Mouse (Mus musculus) heart, postnatal 0 days (tissue): Measurements from ENCODE around the gene St8sia1. TPM values are rescaled to one million over a fixed set of nuclear protein-coding genes. Genes with fewer than 3 reads are reported as not detected.

Experiments used
- ATAC-seq: fragments of 200-750 bp; cut with Nextera tagmentation; 2 replicates; pipeline ENCODE4 v1.8.0; 2017; ENCODE audit warnings: low read depth, moderate number of reproducible peaks, moderate library complexity; ENCODE audit not compliant: insufficient read depth
- DNase-seq: peaks from one replicate; pipeline ENCODE4 v3.0.0-alpha.2; 2016; ENCODE audit warnings: low spot score
- H3K27ac ChIP-seq: fragments of 300-500 bp; sonication (generic); 2 replicates; pipeline ENCODE4 v1.5.1; 2014; ENCODE audit warnings: low read depth, mild to moderate bottlenecking
- H3K27me3 ChIP-seq: fragments of 300-500 bp; sonication (generic); 2 replicates; pipeline ENCODE4 v1.6.1; 2014; ENCODE audit warnings: low read length, mixed read lengths; ENCODE audit not compliant: control insufficient read depth, insufficient read depth
- H3K36me3 ChIP-seq: fragments of 300-500 bp; sonication (generic); replicated peaks from 2 replicates; pipeline ENCODE4 v1.6.1; 2014; ENCODE audit warnings: low read length, mixed read lengths; ENCODE audit not compliant: control insufficient read depth, insufficient read depth
- H3K4me1 ChIP-seq: fragments of 300-500 bp; sonication (generic); 2 replicates; pipeline ENCODE4 v1.6.1; 2014; ENCODE audit warnings: antibody characterized with exemption; ENCODE audit not compliant: control insufficient read depth, insufficient read depth
- H3K4me2 ChIP-seq: fragments of 300-500 bp; sonication (generic); 2 replicates; pipeline ENCODE4 v1.6.1; 2014; ENCODE audit warnings: low read depth, mild to moderate bottlenecking, low read length, moderate library complexity
- H3K4me3 ChIP-seq: fragments of 300-500 bp; sonication (generic); 2 replicates; pipeline ENCODE4 v1.5.1; 2014; ENCODE audit warnings: low read depth, low read length
- H3K9ac ChIP-seq: fragments of 300-500 bp; sonication (generic); replicated peaks from 2 replicates; pipeline ENCODE4 v1.6.1; 2014; ENCODE audit warnings: low read depth, low read length, mixed read lengths
- H3K9me3 ChIP-seq: fragments of 300-500 bp; sonication (generic); replicated peaks from 2 replicates; pipeline ENCODE4 v1.6.1; 2016; ENCODE audit warnings: low read length; ENCODE audit not compliant: control insufficient read depth
- CTCF ChIP-seq: IDR thresholded peaks from 2 replicates; pipeline ENCODE4 v1.5.1; 2016; ENCODE audit warnings: antibody characterized with exemption, control low read depth, low read depth
- EP300 ChIP-seq: IDR thresholded peaks from 2 replicates; pipeline ENCODE4 v1.6.1; 2016; ENCODE audit warnings: antibody characterized with exemption, low read depth
- WGBS: fragments of 180-500 bp; shearing (Covaris S2); extraction: QIAGEN DNeasy Blood & Tissue Kit; methylation state at CpG from one replicate; pipeline ENCODE4 v1.1.7; 2014; 5-methylcytosine and 5-hydroxymethylcytosine counted together
- polyA plus RNA-seq: library from polyadenylated mRNA; unstranded; fragments of >200 nt; fragmentation: Nextera tagmentation; extraction: Ambion mirVana; gene quantifications from 2 replicates; pipeline ENCODE4 v1.2.1, GENCODE M21; 2015
- total RNA-seq: library from RNA; depleted of rRNA; stranded (reverse); fragments of >200 nt; gene quantifications from 2 replicates; pipeline ENCODE4 v1.2.3, GENCODE M21; 2014; ENCODE audit warnings: low replicate concordance

The St8sia1 gene
- total and polyA plus RNA-seq, 2 experiments from 2014 or later: 0.04 to 0.30 TPM

DNA sequence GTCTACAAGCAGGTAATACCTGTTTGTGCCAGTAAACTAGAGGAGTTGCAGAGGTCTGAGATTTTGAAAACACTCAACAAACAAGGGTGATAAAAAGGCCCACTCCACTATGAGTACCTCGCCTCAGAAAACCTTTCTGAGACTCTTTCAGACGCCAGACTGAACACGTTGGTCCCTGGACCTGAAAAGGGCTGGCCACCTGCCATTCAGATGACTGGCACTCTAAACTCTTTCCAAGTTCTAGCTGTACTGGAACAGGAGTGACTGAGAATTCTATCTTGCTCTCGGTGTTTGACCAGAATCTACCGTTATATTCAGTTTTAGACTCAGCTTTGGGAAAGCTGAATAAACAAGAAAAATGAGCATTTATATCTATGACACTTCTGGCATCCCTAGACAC lies 43.4 kb downstream of the St8sia1 start:
- Histone ChIP-seq H3K27ac (no peak overlapping the region), H3K4me1 (no peaks in the 10 kb centered on the region), H3K4me3 (no peak overlapping the region), H3K4me2 (no peak overlapping the region), H3K27me3 (no peaks in the 10 kb centered on the region), H3K9ac (no peak overlapping the region), H3K36me3 (no peaks in the 10 kb centered on the region), H3K9me3 (no peaks in the 10 kb centered on the region)
- 22% methylated on average over 5 of the region's 5 CpGs for WGBS
- DNase-seq (no peak), ATAC-seq (no peak)
- TF ChIP-seq EP300 (no peak), CTCF (no peak)

- H3K9me3 ChIP-seq: no peaks in the 10 kb centered on the region
- no peak for TF ChIP-seq CTCF
- TF ChIP-seq EP300: no peak
- no peak overlapping the region for H3K9ac ChIP-seq
- DNase-seq (no peak), ATAC-seq (no peak)
- H3K4me3 ChIP-seq: no peak overlapping the region
- H3K27me3 ChIP-seq: no peaks in the 10 kb centered on the region
- no peak overlapping the region for H3K27ac ChIP-seq
- no peak overlapping the region for H3K4me2 ChIP-seq
- no peaks in the 10 kb centered on the region for H3K4me1 ChIP-seq
- WGBS: 83% methylated on average over 6 of the region's 6 CpGs
- H3K36me3 ChIP-seq: no peaks in the 10 kb centered on the region
Measured at GRCm38 (mm10) chr6:142918691-142919090, 45.6 kb downstream of the St8sia1 start.

- no peak overlapping the region for H3K4me3 ChIP-seq
- TF ChIP-seq EP300: no peak
- TF ChIP-seq CTCF: no peak
- H3K27ac ChIP-seq: peak overlapping the region; percentile 53; the same call in 1 of the 2 replicates
- ATAC-seq: no peak
- no peak overlapping the region for H3K9ac ChIP-seq
- no peaks in the 10 kb centered on the region for H3K36me3 ChIP-seq
- DNase-seq: peak; percentile 4
- WGBS: 72% methylated on average over 13 of the region's 13 CpGs
- H3K4me1 ChIP-seq: no peaks in the 10 kb centered on the region
- H3K4me2 ChIP-seq: no peak overlapping the region; the same call in 1 of the 2 replicates
- no peaks in the 10 kb centered on the region for H3K9me3 ChIP-seq
- H3K27me3 ChIP-seq: no peaks in the 10 kb centered on the region
Measured at GRCm38 (mm10) chr6:142917471-142917901, 46.8 kb downstream of the St8sia1 start.

DNA sequence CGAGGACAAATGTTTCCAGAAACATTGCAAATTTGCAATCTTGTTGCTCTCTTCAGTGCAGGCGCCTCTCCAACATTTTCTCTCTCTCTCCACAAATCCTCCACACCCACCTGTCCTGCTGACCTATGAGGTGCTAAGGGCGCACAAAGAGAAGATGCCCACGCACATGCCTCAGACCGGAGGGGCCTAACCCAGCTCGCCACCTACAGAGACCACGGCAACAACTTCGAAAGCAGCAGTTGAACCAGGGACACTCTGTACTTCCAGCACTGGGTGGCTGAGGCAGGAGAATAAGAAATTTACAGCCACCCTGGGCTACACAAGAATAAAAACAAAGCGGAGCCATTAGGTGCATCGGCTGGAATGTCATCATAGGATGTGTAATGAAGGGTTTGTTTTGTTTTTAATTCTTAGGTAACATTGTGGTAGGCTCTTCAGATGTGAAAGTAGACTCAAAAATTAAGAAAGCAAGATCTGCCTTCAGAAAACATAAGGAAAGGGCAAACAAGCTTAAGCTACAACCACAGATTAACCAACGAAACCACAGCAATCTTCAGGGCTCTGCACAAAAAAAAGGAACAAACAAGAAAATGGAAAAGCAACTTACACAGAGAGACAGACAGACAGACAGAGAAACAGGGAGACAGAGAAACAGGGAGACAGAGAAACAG lies 47.8 kb downstream of the St8sia1 start:
- Histone ChIP-seq H3K4me1 (no peaks in the 10 kb centered on the region), H3K36me3 (no peaks in the 10 kb centered on the region), H3K4me2 (no peak overlapping the region), H3K27me3 (no peaks in the 10 kb centered on the region), H3K27ac (peak overlapping the region; percentile 57; the same call in 1 of the 2 replicates), H3K9ac (no peak overlapping the region), H3K9me3 (no peaks in the 10 kb centered on the region), H3K4me3 (no peak overlapping the region)
- WGBS: 80% methylated on average over 11 of the region's 11 CpGs
- ATAC-seq (no peak), DNase-seq (peak; percentile 2)
- TF ChIP-seq CTCF (no peak), EP300 (no peak)

DNA sequence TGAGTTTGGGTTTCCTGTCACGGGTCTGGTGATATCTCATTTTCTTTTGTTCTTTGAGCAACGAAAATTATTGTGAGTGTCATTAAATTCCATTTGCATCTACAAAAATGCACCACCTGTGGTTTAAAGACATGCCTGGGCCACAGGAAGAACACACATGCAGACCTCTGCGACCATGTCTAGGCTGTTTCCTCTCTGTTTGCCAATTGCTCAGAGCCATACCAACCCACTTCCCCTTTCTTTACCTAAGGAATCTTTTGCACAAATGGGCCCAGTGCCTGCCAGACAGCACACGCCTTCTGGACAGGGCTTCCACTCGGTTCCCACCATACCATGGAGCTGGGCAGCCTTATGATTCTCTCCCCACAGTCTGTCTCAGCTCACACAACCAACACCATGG lies 48.8 kb downstream of the St8sia1 start:
- peak overlapping the region; percentile 3; the same call in 1 of the 2 replicates for H3K27ac ChIP-seq
- no peaks in the 10 kb centered on the region for H3K9me3 ChIP-seq

DNA sequence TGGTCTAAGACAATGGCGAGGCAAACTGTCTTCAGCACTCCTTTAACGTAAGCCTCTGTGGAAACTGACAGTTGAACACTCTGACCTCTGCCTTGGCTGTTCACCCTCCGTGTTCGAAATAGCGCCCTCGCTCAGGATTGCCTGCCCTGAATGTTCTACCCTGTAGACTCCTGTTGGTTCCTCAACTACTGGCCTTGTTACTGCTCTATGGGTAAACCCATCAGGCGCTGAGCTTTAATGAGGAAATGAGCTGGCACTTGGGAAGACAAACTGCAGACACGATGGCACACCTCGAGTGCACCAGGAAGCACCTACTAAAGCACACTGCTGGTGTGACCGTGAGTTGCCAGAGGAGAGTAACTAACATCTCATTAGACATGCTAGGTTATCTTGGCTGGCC lies 49.6 kb downstream of the St8sia1 start:
- H3K4me3 ChIP-seq: no peak overlapping the region
- DNase-seq (no peak), ATAC-seq (no peak)
- H3K4me1 ChIP-seq: no peaks in the 10 kb centered on the region
- no peak overlapping the region for H3K4me2 ChIP-seq
- no peak overlapping the region; the same call in 1 of the 2 replicates for H3K27ac ChIP-seq
- no peaks in the 10 kb centered on the region for H3K36me3 ChIP-seq
- no peaks in the 10 kb centered on the region for H3K27me3 ChIP-seq
- H3K9me3 ChIP-seq: no peaks in the 10 kb centered on the region
- 83% methylated on average over 10 of the region's 10 CpGs for WGBS
- no peak overlapping the region for H3K9ac ChIP-seq
- TF ChIP-seq EP300: no peak
- no peak for TF ChIP-seq CTCF

More for the DNA sequence above, 48.8 kb downstream of the St8sia1 start:
- no peak for TF ChIP-seq EP300
- TF ChIP-seq CTCF: no peak
- WGBS: 54% methylated on average over 5 of the region's 5 CpGs
- H3K4me2 ChIP-seq: no peak overlapping the region
- H3K27me3 ChIP-seq: no peaks in the 10 kb centered on the region
- H3K4me3 ChIP-seq: no peak overlapping the region
- H3K36me3 ChIP-seq: no peaks in the 10 kb centered on the region
- ATAC-seq (no peak), DNase-seq (peak; percentile 3)
- no peak overlapping the region for H3K9ac ChIP-seq
- H3K4me1 ChIP-seq: no peaks in the 10 kb centered on the region
